In genomic region chr11:69877878-69878277, GRCm38 (mm10) we compare ENCODE assay signal across 10 mouse cellular contexts. TPM values are rescaled to one million over a fixed set of nuclear protein-coding genes. Genes with fewer than 3 reads are reported as not detected.
A peak's percentile ranks its signal among the peaks of the same experiment; 100 is the strongest.
DNase-seq lines count a peak whose midpoint lies in the region; ATAC-seq and TF ChIP-seq lines count a peak whose summit lies in the region.
"Had no signal": no experiment of that assay in that cellular context is flagged by ENCODE, and none has a peak within 500 bp of the region (broad histone marks: within the 10 kb centered on the region; RNA-seq: fewer than 3 reads in every experiment).

Gene Tmem95, minus strand, starts transcription at chr11:69878018.

- no peaks in the 10 kb centered on the region for H3K36me3 ChIP-seq in C2C12 (ENCODE audit: control insufficient read depth, insufficient read depth)
- H3K36me3 ChIP-seq in heart, embryonic 15.5 days, result no peaks in the 10 kb centered on the region
- no peaks in the 10 kb centered on the region for H3K36me3 ChIP-seq in liver, embryonic 14.5 days (replicated peaks; ENCODE audit: control insufficient read depth, insufficient read depth, low read depth)

- H3K4me3 ChIP-seq in C2C12 (ENCODE audit: insufficient read depth, poor library complexity, severe bottlenecking), result peak within 1 kb of the TSS; percentile 68
- peak within 1 kb of the TSS; percentile 64 for H3K4me3 ChIP-seq in heart, embryonic 15.5 days
- H3K4me3 ChIP-seq in liver, embryonic 14.5 days (ENCODE audit: insufficient read depth in 1 of 2, low read depth in 2 of 2, low read length in 2 of 2), result no peak within 1 kb of the TSS

- H3K4me1 ChIP-seq in heart, embryonic 15.5 days (replicated peaks), result peaks cover 46% of the 10 kb centered on the region
- H3K4me1 ChIP-seq in liver, embryonic 14.5 days (replicated peaks; ENCODE audit: control insufficient read depth in 2 of 2, insufficient read depth in 2 of 2, low read length in 1 of 2), result peaks cover 43 to 55% of the 10 kb centered on the region in 2 experiments

- DNase-seq in heart, adult 11 months, result peak; percentile 90
- no peak for DNase-seq in heart, postnatal 36 days
- no peak for DNase-seq in liver, embryonic 14.5 days (ENCODE audit: low read depth in 3 of 3, low spot score in 3 of 3)
- DNase-seq in embryo, embryonic 11 days, result no peak
- no peak for DNase-seq in ovary, postnatal 10 days (ENCODE audit: low spot score)
- no peak for DNase-seq in urinary bladder, postnatal 14 days (ENCODE audit: low spot score)
- DNase-seq: adrenal gland, postnatal 36 days had no signal

- H3K79me3 ChIP-seq in C2C12 (ENCODE audit: low read depth), result peaks cover 28% of the 10 kb centered on the region

- peaks cover 36% of the 10 kb centered on the region for H3K79me2 ChIP-seq in C2C12 (ENCODE audit: control insufficient read depth, insufficient read depth)

- H3ac ChIP-seq in C2C12 (ENCODE audit: control insufficient read depth, insufficient read length, low read depth), result peak within 1 kb of the TSS; percentile 49

- peak within 1 kb of the TSS; percentile 53 for H3K4me2 ChIP-seq in heart, embryonic 15.5 days
- H3K4me2 ChIP-seq in liver, embryonic 14.5 days (ENCODE audit: low read depth), result peak within 1 kb of the TSS; percentile 100

- no peak for TF ChIP-seq EP300 in liver, embryonic 14.5 days (IDR thresholded peaks at IDR 0.05; ENCODE audit: low read depth)

- no peaks in the 10 kb centered on the region for H3K27me3 ChIP-seq in C2C12 (ENCODE audit: control insufficient read depth, insufficient read depth, insufficient read length)
- no peaks in the 10 kb centered on the region; the same call in 1 of the 2 replicates for H3K27me3 ChIP-seq in heart, embryonic 15.5 days
- H3K27me3 ChIP-seq in liver, embryonic 14.5 days (ENCODE audit: control insufficient read depth, insufficient read depth, low read length), result no peaks in the 10 kb centered on the region

- 0 out of 2 replicates have a peak within 1 kb of the TSS, but pooled peaks have one; percentile 3 for H3K9ac ChIP-seq in heart, embryonic 15.5 days
- H3K9ac ChIP-seq in liver, embryonic 14.5 days (replicated peaks), result peak within 1 kb of the TSS; percentile 31

- intact Hi-C loops in heart, postnatal 36 days (cut with DNase I), result loop anchor here (2.0 to 5.0 kb wide), 7 partner anchors 31 to 196 kb away; partner anchors contain the start of genes Plscr3, Senp3, Slc2a4 and Tmem256

- WGBS in heart, embryonic 15.5 days, result 79% methylated on average over 11 of the region's 11 CpGs
- 72% methylated on average over 11 of the region's 11 CpGs for WGBS in liver, embryonic 14.5 days (ENCODE audit: insufficient replicate concordance)

- no peak for TF ChIP-seq CTCF in C2C12 (IDR thresholded peaks at IDR 0.05; ENCODE audit: control insufficient read depth, insufficient read depth, insufficient read length)
- no peak for TF ChIP-seq CTCF in liver, embryonic 14.5 days (IDR thresholded peaks at IDR 0.05; ENCODE audit: low read depth)

- ATAC-seq in heart, embryonic 15.5 days (replicated peaks; ENCODE audit: insufficient number of reproducible peaks, insufficient read depth, low FRiP score, low read depth), result no peak
- ATAC-seq in liver, embryonic 14.5 days (ENCODE audit: insufficient read depth), result no peak

- peak within 1 kb of the TSS; percentile 66; the same call in 1 of the 2 replicates for H3K27ac ChIP-seq in heart, embryonic 15.5 days
- peak within 1 kb of the TSS; percentile 72 for H3K27ac ChIP-seq in liver, embryonic 14.5 days

- no peaks in the 10 kb centered on the region for H3K9me3 ChIP-seq in heart, embryonic 15.5 days (replicated peaks)
- no peaks in the 10 kb centered on the region for H3K9me3 ChIP-seq in liver, embryonic 14.5 days (ENCODE audit: control insufficient read depth, low read length)

TF ChIP-seq in C2C12, 6 proteins besides CTCF, POLR2A, EP300 and RAD21:
- TF ChIP-seq MYOD1 (IDR thresholded peaks at IDR 0.05; ENCODE audit: control insufficient read depth, insufficient read length, low read depth), result no peak
- no peak for TF ChIP-seq FOSL1 (IDR thresholded peaks at IDR 0.05; ENCODE audit: insufficient read depth, low read length, poor library complexity, severe bottlenecking)
- TF ChIP-seq MAX (IDR thresholded peaks at IDR 0.05), result no peak
- no peak for TF ChIP-seq CEBPB (IDR thresholded peaks at IDR 0.05; ENCODE audit: low read depth)

RNA-seq across cellular contexts. Expression of gene Tmem95, which starts in this region (rescaled TPM):
- not detected for total RNA-seq in heart, postnatal 36 days (2021)
- polyA plus RNA-seq in C2C12 (2012; fragmentation: generic; extraction: Trizol), result not detected
- polyA plus RNA-seq in heart, embryonic 15.5 days (2015; fragmentation: Nextera tagmentation; extraction: Ambion mirVana), result not detected in 2 replicates
- not detected in 2 replicates for polyA plus RNA-seq in liver, embryonic 14.5 days (2012; rRNA removed)
- polyA plus RNA-seq in liver, embryonic 14.5 days (2014; fragmentation: Nextera tagmentation; extraction: Ambion mirVana), result not detected in 2 replicates
- total RNA-seq: adrenal gland, postnatal 36 days had no signal
- polyA plus RNA-seq: gonadal fat pad, adult 2 months had no signal

Comparison
In these comparisons a context has a peak if more than half of its experiments do, and no peak if none do; other contexts are left out.
1. H3K4me3 ChIP-seq: peak in C2C12 (single experiment) and heart, embryonic 15.5 days (single experiment); none in liver, embryonic 14.5 days (0 of 2).